Mouse (Mus musculus) embryo, embryonic 11.5 days (tissue): Measurements from ENCODE around the gene Khk.
A peak's percentile ranks its signal among the peaks of the same experiment; 100 is the strongest.

Source experiments
- DNase-seq: peaks from one replicate; pipeline ENCODE4 v3.0.0-alpha.2; 2012; ENCODE audit warnings: low read depth, low spot score

Gene Khk

GRCm38 (mm10) chr5:30913060-30913841 is 8.0 kb upstream of the Khk start, which contains the start of gene Emilin1:
Gene Emilin1, plus strand, starts transcription at chr5:30913402.
- DNase-seq, result peak; percentile 82

DNA sequence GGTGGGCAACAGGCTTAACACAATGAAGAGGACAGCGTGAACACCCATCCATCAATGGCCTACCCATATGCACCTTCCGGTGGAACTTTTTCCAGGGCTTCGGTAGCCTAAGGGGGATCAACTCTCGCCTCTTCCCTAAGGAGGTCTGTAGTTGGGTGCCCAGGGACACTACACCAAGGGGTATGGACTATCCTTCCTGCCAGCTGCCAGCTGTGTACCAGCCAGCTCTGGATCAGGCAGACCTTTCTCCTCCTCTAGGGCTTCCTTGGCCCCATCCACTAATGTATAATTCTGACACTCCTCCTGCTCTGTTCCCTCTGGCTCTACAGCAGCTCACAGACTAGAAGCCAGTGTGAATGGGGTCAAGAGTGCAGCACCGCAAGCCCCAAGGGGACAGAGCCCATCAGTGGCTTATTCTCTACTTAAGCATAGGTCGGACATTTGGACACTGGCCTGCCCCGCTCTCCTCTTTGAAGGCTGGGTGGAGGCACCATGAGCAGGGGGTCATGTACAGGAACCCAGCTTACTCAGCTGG is 7.1 kb upstream of the Khk start:
- DNase-seq, result no peak

DNA sequence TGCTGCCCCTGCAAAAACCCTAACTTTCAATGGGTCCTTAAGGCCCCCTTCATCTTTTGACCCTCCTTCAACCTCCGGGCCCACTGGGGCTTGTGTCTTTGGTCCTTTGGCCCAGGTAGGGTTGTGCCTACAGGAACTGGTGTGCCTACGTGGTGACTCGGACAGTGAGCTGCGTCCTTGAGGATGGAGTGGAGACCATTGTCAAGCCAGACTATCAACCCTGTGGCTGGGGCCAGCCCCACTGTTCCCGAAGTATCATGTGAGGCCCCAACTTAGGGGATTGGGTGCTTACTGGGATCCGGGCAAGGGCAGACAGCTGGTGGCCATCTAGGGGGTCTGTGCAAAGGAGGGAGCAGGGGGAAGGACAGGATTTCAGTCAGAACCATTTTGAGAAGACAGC is 6.4 kb upstream of the Khk start:
- no peak for DNase-seq

DNA sequence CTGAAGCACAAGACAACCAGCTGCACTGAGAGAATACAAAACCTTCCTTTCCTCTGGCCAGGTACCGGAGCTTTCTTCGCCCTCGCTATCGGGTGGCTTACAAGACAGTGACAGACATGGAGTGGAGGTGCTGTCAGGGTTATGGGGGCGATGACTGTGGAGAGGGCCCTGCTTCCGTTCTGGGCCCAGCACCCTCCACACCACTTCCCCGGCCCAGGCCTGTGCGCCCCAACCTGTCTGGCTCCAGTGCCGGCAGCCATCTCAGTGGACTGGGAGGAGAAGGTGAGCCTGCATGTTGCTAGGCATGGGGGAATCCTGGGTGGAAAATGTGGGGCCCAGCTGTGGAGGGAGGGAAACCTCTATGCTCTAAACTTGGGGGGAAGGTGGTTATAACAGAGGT is 5.8 kb upstream of the Khk start:
- DNase-seq, result no peak

GRCm38 (mm10) chr5:30915974-30916433 is 5.2 kb upstream of the Khk start:
- peak; percentile 85 for DNase-seq

- DNase-seq, result no peak
Observed at GRCm38 (mm10) chr5:30916841-30917240, 4.4 kb upstream of the Khk start.

- no peak for DNase-seq
Observed at GRCm38 (mm10) chr5:30917348-30917747, 3.9 kb upstream of the Khk start.

DNA sequence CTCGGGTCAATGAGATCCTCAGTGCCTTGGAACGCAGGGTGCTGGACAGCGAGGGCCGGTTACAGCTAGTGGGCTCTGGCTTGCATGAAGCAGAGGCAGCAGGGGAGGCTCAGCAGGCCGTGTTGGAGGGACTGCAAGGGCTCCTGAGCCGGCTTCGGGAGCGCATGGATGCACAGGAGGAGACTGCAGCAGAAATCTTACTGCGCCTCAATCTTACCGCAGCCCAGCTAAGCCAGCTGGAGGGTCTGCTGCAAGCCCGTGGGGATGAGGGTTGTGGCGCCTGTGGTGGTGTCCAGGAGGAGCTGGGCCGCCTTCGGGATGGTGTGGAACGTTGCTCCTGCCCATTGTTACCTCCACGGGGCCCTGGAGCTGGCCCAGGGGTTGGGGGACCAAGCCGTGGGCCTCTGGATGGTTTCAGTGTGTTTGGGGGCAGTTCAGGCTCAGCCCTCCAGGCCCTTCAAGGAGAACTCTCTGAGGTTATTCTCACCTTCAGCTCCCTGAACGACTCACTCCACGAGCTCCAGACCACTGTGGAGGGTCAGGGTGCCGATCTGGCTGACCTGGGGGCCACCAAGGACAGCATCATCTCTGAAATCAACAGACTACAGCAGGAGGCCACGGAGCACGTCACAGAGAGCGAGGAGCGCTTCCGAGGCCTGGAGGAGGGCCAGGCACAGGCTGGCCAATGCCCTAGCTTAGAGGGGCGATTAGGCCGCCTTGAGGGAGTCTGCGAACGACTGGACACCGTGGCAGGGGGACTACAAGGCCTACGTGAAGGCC is 3.1 kb upstream of the Khk start:
- DNase-seq, result no peak

DNA sequence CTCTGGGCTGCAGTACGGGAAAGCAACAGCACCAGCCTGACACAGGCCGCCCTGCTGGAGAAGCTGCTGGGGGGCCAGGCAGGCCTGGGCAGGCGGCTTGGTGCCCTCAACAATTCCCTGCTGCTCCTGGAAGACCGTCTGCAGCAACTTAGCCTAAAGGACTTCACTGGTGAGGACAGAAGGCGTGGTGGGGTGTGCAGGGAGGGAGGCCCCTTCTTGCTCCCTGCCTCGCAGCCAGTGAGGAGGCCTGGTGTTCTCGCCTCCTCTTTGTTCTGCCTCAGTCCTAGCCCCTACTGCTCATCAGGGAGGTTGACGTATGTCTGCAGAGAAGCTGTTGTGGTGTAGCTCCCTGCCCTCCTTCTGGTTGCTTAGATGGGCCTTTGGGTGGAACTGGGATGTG is 2.5 kb upstream of the Khk start:
- no peak for DNase-seq

GRCm38 (mm10) chr5:30919831-30920614 is 1.2 kb upstream of the Khk start:
- no peak for DNase-seq

DNA sequence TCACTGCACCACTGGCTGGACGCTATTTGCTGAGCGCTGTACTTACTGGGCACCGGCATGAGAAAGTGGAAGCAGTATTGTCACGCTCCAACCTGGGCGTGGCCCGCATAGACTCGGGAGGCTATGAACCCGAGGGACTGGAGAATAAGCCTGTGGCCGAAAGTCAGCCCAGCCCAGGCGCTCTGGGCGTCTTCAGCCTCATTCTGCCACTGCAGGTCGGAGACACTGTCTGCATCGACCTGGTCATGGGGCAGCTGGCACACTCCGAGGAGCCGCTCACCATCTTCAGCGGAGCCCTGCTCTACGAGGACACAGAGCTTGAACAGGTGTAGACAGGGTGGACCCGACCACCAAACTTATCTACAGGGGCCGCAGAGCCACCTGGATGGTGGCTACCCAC is 610 bp upstream of the Khk start:
- DNase-seq, result no peak

DNA sequence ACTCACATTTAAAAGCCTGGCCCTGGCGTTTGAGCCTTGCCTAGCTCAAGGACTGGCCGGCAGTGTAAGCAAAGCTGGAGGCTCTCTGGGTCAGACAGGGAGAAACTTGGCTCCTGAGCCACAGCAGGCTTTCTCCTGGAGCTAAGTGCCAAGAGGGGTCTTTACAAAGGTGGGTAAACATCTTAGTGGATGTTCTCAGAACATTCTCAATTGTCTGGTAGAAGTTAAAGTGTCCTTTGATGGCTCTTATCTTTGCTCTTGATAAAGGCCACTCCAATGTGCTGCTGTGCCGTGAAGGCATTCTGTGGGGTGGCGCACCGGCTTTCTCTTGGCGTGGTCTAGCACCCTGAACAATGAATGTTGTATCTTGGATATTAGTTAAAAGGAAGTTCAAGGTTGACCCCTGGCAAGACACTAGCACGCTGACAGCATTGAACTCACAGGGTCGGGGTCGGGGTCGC is 1.4 kb downstream of the Khk start:
- no peak for DNase-seq

DNA sequence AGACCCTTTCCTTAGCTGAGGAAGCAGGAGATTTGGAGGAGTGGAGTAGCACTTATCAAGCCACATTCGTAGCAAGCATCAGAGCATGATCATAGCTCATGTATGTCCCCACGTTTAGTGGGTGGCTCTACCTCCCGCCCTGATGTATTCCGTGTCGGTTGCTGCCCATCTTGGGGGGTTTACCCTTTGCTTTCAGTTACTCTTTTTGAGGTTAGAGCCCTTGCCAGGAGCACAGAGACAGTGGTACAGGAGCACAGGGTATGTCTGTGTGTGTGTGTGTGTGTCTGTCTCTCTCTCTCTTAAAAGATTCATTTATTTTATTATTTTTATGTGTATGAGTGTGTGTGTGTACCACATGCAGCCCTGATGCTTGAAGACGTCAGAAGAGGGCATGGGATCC is 1.9 kb downstream of the Khk start:
- DNase-seq, result no peak

GRCm38 (mm10) chr5:30924614-30925013 is 3.4 kb downstream of the Khk start:
- no peak for DNase-seq

DNA sequence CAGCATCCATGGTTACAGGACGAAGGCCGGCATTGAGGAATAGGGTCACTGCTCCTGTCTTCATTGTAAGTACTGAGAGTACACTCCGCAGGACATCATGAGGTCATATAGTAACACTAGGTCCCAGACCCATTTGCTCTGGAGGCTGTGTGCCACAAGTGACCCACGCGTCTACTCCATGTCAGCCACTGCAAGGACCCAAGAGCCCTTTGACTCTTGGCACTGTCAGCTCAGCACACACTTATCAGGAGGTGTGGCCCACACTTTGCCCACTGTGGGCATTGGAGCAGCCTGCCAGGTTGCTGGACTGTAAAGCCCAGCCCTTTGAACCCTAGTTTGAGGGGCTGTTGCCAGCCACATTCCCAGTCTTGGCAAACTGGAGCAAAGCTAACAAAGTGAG is 4.0 kb downstream of the Khk start:
- no peak for DNase-seq

DNA sequence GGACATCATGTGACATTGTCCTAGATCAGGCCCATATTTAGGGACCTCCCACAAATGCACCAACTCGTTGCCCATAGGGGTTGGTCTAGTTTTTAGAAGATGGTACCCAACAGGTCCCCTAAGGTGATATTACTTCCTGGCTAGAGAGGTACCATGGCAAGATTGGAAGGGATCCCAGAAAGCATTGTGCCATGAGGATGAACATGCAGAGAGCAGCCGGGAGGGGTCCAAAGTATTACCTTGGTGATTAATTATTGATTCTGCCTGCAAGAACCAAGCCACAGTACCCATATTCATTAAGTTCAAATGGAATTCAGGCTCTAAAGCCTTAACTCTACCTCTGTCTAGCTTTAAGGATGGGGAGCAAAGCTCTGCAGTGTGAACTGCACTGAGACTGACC is 4.8 kb downstream of the Khk start:
- DNase-seq, result no peak

- DNase-seq, result no peak
Observed at GRCm38 (mm10) chr5:30927945-30928529, 6.8 kb downstream of the Khk start.

DNA sequence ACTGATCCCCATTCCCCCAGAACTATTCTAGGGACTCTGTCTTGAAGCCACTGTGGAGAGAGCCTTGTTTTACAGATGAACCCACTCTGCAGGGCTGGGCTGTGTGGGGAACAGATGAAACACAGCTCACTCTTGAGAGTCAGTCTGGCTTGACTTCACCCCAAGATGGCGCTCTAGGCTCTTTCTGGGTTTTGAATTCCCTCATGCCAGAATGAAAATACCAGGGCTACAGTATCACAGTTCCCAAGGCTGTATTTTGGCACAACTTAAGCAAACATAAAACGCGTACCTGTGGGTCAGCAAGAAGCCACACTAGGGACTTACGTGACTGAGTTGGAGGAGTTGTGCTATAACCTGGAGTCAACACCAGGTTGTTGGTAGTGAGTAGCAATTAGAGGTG is 8.9 kb downstream of the Khk start:
- DNase-seq, result no peak

- no peak for DNase-seq
Observed at GRCm38 (mm10) chr5:30930846-30931245, 9.6 kb downstream of the Khk start.

- no peak for DNase-seq
Observed at GRCm38 (mm10) chr5:30931378-30931777, 10.1 kb downstream of the Khk start.

DNA sequence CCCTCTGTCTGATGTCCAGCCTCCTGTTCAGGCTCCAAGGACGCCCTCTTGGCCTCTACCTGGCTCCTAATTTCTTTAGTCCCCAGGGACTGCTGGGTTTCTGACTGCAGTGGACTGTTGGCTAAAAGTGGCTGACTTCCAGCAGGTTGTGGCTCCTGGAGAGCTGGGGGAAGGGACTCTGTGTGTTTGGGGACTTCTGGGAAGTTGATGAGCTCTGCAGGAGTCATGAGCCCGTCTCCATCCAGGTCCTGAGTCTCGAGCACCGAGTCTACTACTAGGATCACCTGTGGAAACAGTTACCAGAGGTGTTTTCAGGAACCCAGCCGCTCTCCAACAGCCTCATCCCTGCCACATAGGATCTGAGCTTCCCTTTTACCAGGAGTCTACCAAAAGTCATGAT is 12.5 kb downstream of the Khk start:
- DNase-seq, result no peak
